Mouse (Mus musculus) neural tube, embryonic 15.5 days (tissue): ENCODE measurements around the gene Tubb2b. TPM values are rescaled to one million over a fixed set of nuclear protein-coding genes. Genes with fewer than 3 reads are reported as not detected.

Experiments used
- ATAC-seq: fragments of 200-750 bp; cut with Nextera tagmentation; 2 replicates; pipeline ENCODE4 v1.8.0; 2017; ENCODE audit warnings: mild to moderate bottlenecking, moderate TSS enrichment, moderate library complexity; ENCODE audit not compliant: low FRiP score
- H3K27ac ChIP-seq: fragments of 300-500 bp; sonication (generic); replicated peaks from 2 replicates; pipeline ENCODE4 v1.5.1; 2015; ENCODE audit warnings: mild to moderate bottlenecking, inconsistent platforms
- H3K27me3 ChIP-seq: fragments of 300-500 bp; sonication (generic); replicated peaks from 2 replicates; pipeline ENCODE4 v1.6.1; 2015; ENCODE audit warnings: inconsistent platforms
- H3K36me3 ChIP-seq: fragments of 300-500 bp; sonication (generic); 2 replicates; pipeline ENCODE4 v1.6.1; 2015; ENCODE audit warnings: inconsistent platforms
- H3K4me1 ChIP-seq: fragments of 300-500 bp; sonication (generic); 2 replicates; pipeline ENCODE4 v1.6.1; 2015; ENCODE audit warnings: inconsistent platforms
- H3K4me2 ChIP-seq: fragments of 300-500 bp; sonication (generic); 2 replicates; pipeline ENCODE4 v1.6.1; 2015; ENCODE audit warnings: inconsistent platforms, mild to moderate bottlenecking, moderate library complexity
- H3K4me3 ChIP-seq: fragments of 300-500 bp; sonication (generic); replicated peaks from 2 replicates; pipeline ENCODE4 v1.5.1; 2015; ENCODE audit warnings: mild to moderate bottlenecking, inconsistent platforms
- H3K9ac ChIP-seq: fragments of 300-500 bp; sonication (generic); replicated peaks from 2 replicates; pipeline ENCODE4 v1.6.1; 2015; ENCODE audit warnings: mild to moderate bottlenecking, inconsistent platforms
- H3K9me3 ChIP-seq: fragments of 300-500 bp; sonication (generic); replicated peaks from 2 replicates; pipeline ENCODE4 v1.6.1; 2016; ENCODE audit warnings: inconsistent platforms
- WGBS: fragments of 180-500 bp; shearing (Covaris S2); methylation state at CpG from one replicate; pipeline ENCODE4 v1.1.7; 2015; ENCODE audit warnings: mixed read lengths; 5-methylcytosine and 5-hydroxymethylcytosine counted together
- polyA plus RNA-seq: library from polyadenylated mRNA; unstranded; fragments of >200 nt; fragmentation: Nextera tagmentation; extraction: Ambion mirVana; gene quantifications from 2 replicates; pipeline ENCODE4 v1.2.1, GENCODE M21; 2015

Tubb2b gene
- polyA plus RNA-seq, 1 experiment from 2014 or later, result 1,015 TPM

- no peak for ATAC-seq
- H3K36me3 ChIP-seq, result no peaks in the 10 kb centered on the region
- H3K4me3 ChIP-seq, result peak overlapping the region; percentile 92
- peak overlapping the region; percentile 97 for H3K27ac ChIP-seq
- no peaks in the 10 kb centered on the region for H3K27me3 ChIP-seq
- peak overlapping the region; percentile 76 for H3K4me2 ChIP-seq
- WGBS, result 2% methylated on average over 15 of the region's 15 CpGs
- no peaks in the 10 kb centered on the region for H3K9me3 ChIP-seq
- peaks cover 55% of the 10 kb centered on the region for H3K4me1 ChIP-seq
- peak overlapping the region; percentile 68 for H3K9ac ChIP-seq
Measured at GRCm38 (mm10) chr13:34133326-34134071, 3.2 kb upstream of the Tubb2b start.

DNA sequence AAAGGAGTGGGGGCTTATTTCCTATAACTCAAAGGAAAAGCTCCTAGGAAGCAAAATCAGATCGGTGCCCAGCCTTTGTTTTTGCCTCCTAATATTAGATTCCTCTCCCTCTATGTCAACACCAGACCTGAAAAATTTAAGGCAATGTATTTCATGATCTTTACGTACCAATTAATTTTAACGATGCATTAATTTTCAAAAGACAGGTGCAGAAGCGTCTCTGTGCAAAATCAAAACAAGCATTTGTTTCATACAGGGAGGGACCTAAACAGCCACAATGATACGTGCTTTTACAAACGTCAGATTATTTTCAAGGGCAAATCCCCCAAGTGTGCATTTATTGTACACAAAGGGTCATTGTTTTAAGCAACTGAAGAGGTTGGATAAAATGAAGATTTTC is 2.6 kb upstream of the Tubb2b start:
- Histone ChIP-seq H3K27me3 (no peaks in the 10 kb centered on the region), H3K27ac (peak overlapping the region; percentile 97), H3K9me3 (no peaks in the 10 kb centered on the region), H3K9ac (peak overlapping the region; percentile 68), H3K4me1 (peaks cover 55% of the 10 kb centered on the region), H3K4me3 (peak overlapping the region; percentile 92), H3K36me3 (no peaks in the 10 kb centered on the region), H3K4me2 (peak overlapping the region; percentile 76)
- WGBS, result 5% methylated on average over 6 of the region's 6 CpGs
- no peak for ATAC-seq

- Histone ChIP-seq H3K4me3 (peak overlapping the region; percentile 92), H3K4me2 (peak overlapping the region; percentile 76), H3K4me1 (peaks cover 50% of the 10 kb centered on the region), H3K36me3 (no peaks in the 10 kb centered on the region), H3K27me3 (no peaks in the 10 kb centered on the region), H3K9me3 (no peaks in the 10 kb centered on the region), H3K27ac (peak overlapping the region; percentile 97), H3K9ac (peak overlapping the region; percentile 68)
- 3% methylated on average over 15 of the region's 15 CpGs for WGBS
- ATAC-seq, result no peak
Measured at GRCm38 (mm10) chr13:34132299-34132698, 2.0 kb upstream of the Tubb2b start.

GRCm38 (mm10) chr13:34131708-34132060 is 1.4 kb upstream of the Tubb2b start:
- ATAC-seq, result peak; percentile 30
- peak overlapping the region; percentile 76 for H3K4me2 ChIP-seq
- peak overlapping the region; percentile 92 for H3K4me3 ChIP-seq
- H3K36me3 ChIP-seq, result no peaks in the 10 kb centered on the region
- no peaks in the 10 kb centered on the region for H3K27me3 ChIP-seq
- peak overlapping the region; percentile 68 for H3K9ac ChIP-seq
- WGBS, result under 1% methylated on average over 10 of the region's 10 CpGs
- peaks cover 45% of the 10 kb centered on the region for H3K4me1 ChIP-seq
- H3K27ac ChIP-seq, result peak overlapping the region; percentile 97
- H3K9me3 ChIP-seq, result no peaks in the 10 kb centered on the region

DNA sequence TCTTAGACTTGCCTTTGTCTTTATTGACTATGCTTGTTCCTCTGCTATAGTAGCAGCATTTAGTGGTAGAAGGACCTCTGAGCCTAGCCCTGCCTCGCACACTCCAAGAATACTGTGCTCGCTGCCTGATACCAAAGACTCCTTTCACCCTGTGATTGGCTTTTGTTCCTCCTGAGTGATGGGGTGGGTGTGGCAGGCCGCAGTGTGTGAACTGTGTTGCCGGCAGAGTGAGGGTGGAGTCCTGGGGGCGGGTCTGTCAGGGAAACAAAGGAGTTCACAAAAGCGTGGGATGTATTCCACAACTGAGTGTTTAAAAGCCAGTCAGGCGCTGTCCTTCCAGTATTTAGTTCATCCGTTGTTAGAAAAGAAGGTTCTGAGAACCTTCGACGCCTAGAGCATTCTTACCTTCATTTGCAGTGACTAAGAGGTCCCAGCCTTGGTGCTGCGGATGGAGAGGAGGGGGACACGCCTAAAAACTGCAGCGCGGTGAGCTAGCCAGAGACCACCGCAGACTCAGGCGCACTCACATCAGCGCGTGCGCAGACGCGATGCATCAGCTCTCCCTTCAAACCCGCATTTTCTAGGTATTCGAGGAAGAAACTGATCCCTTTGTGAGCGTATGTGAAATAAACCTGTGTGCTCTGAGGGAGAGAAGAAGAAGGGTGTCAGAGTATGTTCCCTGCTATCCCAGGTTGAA is 893 bp upstream of the Tubb2b start:
- peak; percentile 81 for ATAC-seq
- no peaks in the 10 kb centered on the region for H3K36me3 ChIP-seq
- H3K9ac ChIP-seq, result peak overlapping the region; percentile 68
- H3K27me3 ChIP-seq, result no peaks in the 10 kb centered on the region
- peaks cover 40% of the 10 kb centered on the region for H3K4me1 ChIP-seq
- H3K4me2 ChIP-seq, result peak overlapping the region; percentile 76
- 0% methylated on average over 24 of the region's 24 CpGs for WGBS
- peak overlapping the region; percentile 97 for H3K27ac ChIP-seq
- H3K9me3 ChIP-seq, result no peaks in the 10 kb centered on the region
- H3K4me3 ChIP-seq, result peak overlapping the region; percentile 92

DNA sequence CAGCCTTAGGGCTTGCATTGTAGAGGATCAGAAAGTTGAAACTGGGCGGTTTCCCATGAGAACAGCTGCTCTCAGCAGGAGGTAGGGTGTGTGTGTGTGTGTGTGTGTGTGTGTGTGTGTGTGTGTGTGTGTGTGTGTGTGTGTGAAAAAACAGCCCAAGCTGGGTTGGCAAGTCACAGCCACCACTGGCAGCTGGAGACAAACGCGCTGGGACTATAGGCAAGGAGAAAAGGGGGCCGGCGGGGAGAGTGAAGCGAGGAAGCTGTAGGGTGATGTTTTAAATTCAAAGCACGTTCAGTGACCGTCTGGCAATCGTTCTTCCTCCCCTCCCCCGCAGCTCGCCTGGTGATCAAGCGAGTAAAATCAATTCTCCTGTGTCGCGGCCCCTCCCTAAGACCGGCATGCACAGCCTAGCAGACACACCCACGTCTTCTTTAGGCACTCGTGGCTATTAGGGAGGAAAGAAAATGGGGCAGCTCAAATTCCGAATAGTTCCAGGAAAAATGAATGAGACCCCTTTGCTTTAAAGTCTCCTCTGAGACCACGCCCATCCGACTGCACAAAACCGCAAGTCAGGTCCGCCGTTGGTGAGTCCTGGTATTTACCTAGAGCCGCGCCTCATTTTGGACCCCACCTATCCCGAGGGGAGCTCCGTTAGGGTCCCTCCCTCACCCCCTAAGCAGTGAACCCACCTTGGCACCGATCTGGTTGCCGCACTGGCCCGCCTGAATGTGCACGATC is 611 bp downstream of the Tubb2b start:
- Histone ChIP-seq H3K27ac (peak overlapping the region; percentile 97), H3K9me3 (no peaks in the 10 kb centered on the region), H3K27me3 (no peaks in the 10 kb centered on the region), H3K4me2 (peak overlapping the region; percentile 76), H3K4me1 (peaks cover 39% of the 10 kb centered on the region), H3K9ac (peak overlapping the region; percentile 100), H3K36me3 (no peaks in the 10 kb centered on the region), H3K4me3 (peak overlapping the region; percentile 92)
- under 1% methylated on average over 31 of the region's 31 CpGs for WGBS
- ATAC-seq, result peak; percentile 12; the same call in 1 of the 2 replicates

GRCm38 (mm10) chr13:34128276-34129114 is 1.8 kb downstream of the Tubb2b start:
- peak overlapping the region; percentile 100 for H3K9ac ChIP-seq
- peak overlapping the region; percentile 97 for H3K27ac ChIP-seq
- peak overlapping the region; percentile 92 for H3K4me3 ChIP-seq
- H3K9me3 ChIP-seq, result no peaks in the 10 kb centered on the region
- H3K4me2 ChIP-seq, result peak overlapping the region; percentile 76
- no peaks in the 10 kb centered on the region for H3K27me3 ChIP-seq
- 14% methylated on average over 9 of the region's 9 CpGs for WGBS
- H3K4me1 ChIP-seq, result peaks cover 40% of the 10 kb centered on the region
- ATAC-seq, result no peak
- H3K36me3 ChIP-seq, result no peaks in the 10 kb centered on the region

DNA sequence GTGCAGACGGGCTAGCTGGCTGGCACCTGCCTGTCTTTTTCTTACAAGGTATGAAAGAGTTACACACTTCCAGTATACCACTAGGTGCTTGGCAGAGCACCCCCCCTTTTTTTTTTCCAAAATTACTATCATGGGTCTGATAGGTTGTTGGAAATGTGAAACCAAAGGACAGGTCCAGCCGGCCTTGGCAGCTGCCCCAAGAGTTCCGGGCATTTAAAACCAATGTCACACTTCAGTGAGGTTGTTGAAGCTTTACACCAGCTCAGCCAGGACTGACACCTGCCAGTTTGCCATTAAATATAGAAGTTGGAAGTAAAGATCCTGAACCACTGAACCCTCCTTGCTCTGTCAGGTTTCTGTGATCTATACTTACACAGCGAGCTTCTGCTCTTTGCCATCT is 4.6 kb downstream of the Tubb2b start:
- Histone ChIP-seq H3K4me3 (peak overlapping the region; percentile 38), H3K9ac (peak overlapping the region; percentile 50), H3K27ac (0 out of 2 replicates have a peak overlapping the region, but pooled peaks have one; percentile 24), H3K9me3 (no peaks in the 10 kb centered on the region), H3K27me3 (no peaks in the 10 kb centered on the region), H3K4me1 (peaks cover 26% of the 10 kb centered on the region), H3K4me2 (peak overlapping the region; percentile 77), H3K36me3 (no peaks in the 10 kb centered on the region)
- ATAC-seq, result no peak
- WGBS, result 21% methylated on average over 4 of the region's 4 CpGs

DNA sequence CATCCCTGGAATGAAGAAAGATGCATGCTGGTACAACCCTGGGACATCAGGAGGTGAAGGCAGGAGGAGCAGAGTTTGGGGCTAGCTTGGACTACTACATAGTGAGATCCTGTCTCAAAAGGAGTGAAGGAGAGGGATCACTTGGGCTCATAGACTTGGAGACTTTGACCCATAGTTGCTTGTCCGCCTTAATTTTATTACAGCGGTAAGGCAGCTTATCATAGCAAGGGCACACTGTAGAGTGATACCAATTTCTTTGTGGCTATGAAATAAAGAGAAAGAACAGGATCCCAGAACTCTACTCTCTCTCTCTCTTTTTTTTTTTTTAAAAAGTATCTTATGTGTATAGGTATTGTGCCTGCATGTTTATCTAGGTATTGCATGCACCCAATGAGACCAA is 9.7 kb downstream of the Tubb2b start:
- no peaks in the 10 kb centered on the region for H3K9me3 ChIP-seq
- WGBS, result 93% methylated on average over 2 of the region's 2 CpGs
- peaks cover 24% of the 10 kb centered on the region for H3K4me1 ChIP-seq
- no peaks in the 10 kb centered on the region for H3K27me3 ChIP-seq
- no peak overlapping the region for H3K4me2 ChIP-seq
- H3K9ac ChIP-seq, result no peak overlapping the region
- no peak overlapping the region for H3K4me3 ChIP-seq
- no peaks in the 10 kb centered on the region for H3K36me3 ChIP-seq
- H3K27ac ChIP-seq, result no peak overlapping the region
- ATAC-seq, result no peak

GRCm38 (mm10) chr13:34119406-34119805 is 10.9 kb downstream of the Tubb2b start:
- Histone ChIP-seq H3K4me2 (no peak overlapping the region), H3K9ac (no peak overlapping the region), H3K27me3 (no peaks in the 10 kb centered on the region), H3K9me3 (no peaks in the 10 kb centered on the region), H3K27ac (no peak overlapping the region), H3K4me1 (peaks cover 12% of the 10 kb centered on the region), H3K4me3 (no peak overlapping the region), H3K36me3 (no peaks in the 10 kb centered on the region)
- 82% methylated on average over 4 of the region's 4 CpGs for WGBS
- ATAC-seq, result no peak

DNA sequence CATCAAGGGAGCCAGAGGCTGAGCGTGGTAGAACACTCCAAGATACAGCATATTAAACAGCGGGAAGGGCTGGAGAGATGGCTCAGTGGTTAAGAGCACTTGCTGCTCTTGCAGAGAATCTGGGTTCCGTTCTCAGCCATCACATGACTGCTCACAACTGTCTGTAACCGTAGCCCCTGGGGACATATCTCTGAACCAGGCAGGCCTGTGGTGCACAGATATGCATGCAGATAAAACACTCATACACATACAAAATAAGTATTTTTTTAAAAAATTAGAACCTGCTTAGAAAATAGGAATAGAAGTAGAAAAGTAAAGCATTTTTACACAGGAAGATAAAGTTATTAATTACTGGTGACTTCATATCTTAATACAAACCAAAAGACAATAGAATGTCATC is 11.4 kb downstream of the Tubb2b start:
- WGBS, result 70% methylated on average over 4 of the region's 4 CpGs
- no peak overlapping the region for H3K9ac ChIP-seq
- no peaks in the 10 kb centered on the region for H3K27me3 ChIP-seq
- H3K4me3 ChIP-seq, result no peak overlapping the region
- peaks cover 7% of the 10 kb centered on the region for H3K4me1 ChIP-seq
- no peak overlapping the region for H3K27ac ChIP-seq
- H3K36me3 ChIP-seq, result no peaks in the 10 kb centered on the region
- no peak for ATAC-seq
- no peak overlapping the region for H3K4me2 ChIP-seq
- no peaks in the 10 kb centered on the region for H3K9me3 ChIP-seq
